Mouse (Mus musculus) layer of hippocampus, adult 2 months (tissue): ENCODE data around the gene Susd6. TPM values are rescaled to one million over a fixed set of nuclear protein-coding genes. Genes with fewer than 3 reads are reported as not detected.

Source experiments
- DNase-seq, 2 experiments: peaks; one replicate each; pipeline ENCODE4 v3.0.0; 2022; ENCODE audit warnings: low spot score in 2 of 2
- H3K27ac ChIP-seq: fragments of 200-600 bp; 2 replicates; pipeline ENCODE4 v1.8.1; 2022
- H3K4me3 ChIP-seq: fragments of 200-600 bp; 2 replicates; pipeline ENCODE4 v1.8.1; 2022; ENCODE audit warnings: mild to moderate bottlenecking
- CTCF ChIP-seq: fragments of 200-600 bp; conservative IDR thresholded peaks from 2 replicates; pipeline ENCODE4 v1.8.1; 2022; ENCODE audit warnings: antibody characterized with exemption, mild to moderate bottlenecking, moderate library complexity
- total RNA-seq, 2 experiments: library from RNA; stranded (reverse); gene quantifications; 2 replicates each; pipeline ENCODE4 v1.2.3; 2021

Gene Susd6
- total RNA-seq, 2 experiments from 2014 or later = 71.6 to 72.1 TPM

DNA sequence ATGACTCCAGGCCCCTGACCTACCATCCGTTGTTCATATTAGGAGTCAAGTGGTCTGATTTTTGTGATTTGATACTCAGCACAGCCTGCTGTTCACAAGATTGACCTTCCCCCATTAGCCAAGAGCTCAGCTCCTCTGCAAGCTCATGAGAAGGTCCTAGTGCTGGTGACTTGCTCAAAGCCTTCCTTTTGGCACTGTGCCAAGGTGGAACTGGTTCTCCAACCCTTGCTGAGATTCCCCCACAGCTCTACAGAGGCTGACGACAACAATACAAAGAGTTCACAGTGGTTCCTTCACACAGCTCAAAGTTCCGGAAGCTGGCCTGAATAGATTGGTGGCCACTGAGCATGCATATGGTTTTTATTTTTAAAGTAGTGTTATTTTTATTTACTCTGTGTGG lies 133.9 kb downstream of the Susd6 start:
- peak in 1 of 2 experiments; percentile 22 for DNase-seq
- Histone ChIP-seq H3K27ac (no peak overlapping the region), H3K4me3 (no peak overlapping the region)
- TF ChIP-seq CTCF = no peak

DNA sequence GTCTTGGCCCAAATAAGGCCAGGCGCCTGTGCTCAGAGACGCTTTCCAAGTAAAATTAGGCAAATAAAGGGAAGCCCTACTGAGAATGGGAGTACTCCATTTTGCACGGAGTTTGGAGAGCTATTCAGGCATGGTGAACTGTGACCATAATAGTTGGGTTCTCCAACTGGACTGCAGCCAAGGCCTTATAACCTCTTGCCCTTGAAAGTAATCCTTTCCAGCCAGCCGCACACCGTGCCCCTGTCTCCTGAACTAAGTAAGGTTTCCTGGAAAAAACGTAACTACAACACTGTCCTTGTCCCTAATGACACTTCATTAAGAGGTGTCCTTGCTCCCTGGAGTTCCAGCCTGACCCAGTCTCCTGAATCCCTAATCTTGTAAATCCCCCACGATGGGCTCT lies 135.6 kb downstream of the Susd6 start:
- Histone ChIP-seq H3K4me3 (no peak overlapping the region), H3K27ac (no peak overlapping the region)
- no peak for TF ChIP-seq CTCF
- no peak for DNase-seq

DNA sequence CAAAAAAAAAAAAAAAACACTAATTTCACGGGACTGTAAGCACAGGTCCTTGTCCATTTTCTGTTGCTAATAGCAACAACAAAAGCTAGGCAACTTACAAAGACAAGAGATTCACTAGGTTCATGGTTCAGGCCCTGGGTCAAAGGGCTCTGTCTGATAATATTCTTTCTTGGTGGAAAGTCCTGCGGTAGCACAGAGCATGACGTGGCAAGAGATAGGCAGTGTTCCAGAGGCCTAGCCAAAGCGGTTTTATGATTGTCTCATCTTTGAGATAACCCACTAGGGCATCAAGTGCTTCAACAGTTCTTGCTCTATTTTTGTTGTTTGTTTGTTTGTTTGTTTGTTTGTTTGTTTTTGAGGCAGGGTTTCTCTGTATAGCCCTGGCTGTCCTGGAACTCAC lies 136.2 kb downstream of the Susd6 start:
- no peak for DNase-seq
- H3K27ac ChIP-seq = no peak overlapping the region
- no peak overlapping the region for H3K4me3 ChIP-seq
- no peak for TF ChIP-seq CTCF

DNA sequence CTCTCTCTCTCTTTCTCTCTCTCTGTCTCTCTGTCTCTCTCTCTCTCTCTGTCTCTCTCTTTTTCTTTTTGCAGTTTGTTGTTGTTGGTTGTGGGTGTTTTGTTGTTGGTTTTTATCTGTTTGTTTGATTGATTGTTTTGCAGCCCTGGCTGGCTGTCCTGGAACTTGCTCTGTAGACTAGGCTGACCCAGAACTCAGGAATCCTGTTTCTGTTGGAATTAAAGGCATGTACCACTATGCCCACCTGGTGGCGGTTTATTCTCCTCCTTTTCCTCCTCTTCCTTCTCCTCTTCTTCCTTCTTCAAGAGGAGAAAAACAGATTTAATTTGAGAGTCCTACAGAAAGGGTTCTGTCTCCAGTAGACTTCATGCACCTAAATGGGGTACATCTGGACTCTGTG lies 137.2 kb downstream of the Susd6 start:
- Histone ChIP-seq H3K4me3 (no peak overlapping the region), H3K27ac (no peak overlapping the region)
- DNase-seq = no peak
- TF ChIP-seq CTCF = no peak

DNA sequence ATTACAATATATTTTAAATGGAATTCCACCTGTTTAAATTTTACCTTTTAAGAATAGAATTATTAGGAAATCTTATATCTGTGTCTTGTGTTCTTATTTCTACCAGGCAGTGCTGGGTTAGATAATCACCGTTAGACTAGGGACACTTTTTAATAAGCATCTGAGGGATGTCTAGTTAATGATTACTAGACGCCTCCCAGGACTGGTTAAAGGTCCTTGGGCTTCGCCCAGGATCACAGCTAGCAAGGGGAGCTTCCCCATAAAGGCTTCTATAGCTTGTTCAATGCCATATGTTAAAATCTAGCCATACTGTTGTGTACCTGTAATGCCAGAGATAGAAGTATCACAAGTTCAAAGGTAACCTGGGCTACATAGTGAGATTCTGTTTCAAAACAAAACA lies 138.6 kb downstream of the Susd6 start:
- DNase-seq = no peak
- TF ChIP-seq CTCF = no peak
- no peak overlapping the region for H3K4me3 ChIP-seq
- no peak overlapping the region for H3K27ac ChIP-seq

DNA sequence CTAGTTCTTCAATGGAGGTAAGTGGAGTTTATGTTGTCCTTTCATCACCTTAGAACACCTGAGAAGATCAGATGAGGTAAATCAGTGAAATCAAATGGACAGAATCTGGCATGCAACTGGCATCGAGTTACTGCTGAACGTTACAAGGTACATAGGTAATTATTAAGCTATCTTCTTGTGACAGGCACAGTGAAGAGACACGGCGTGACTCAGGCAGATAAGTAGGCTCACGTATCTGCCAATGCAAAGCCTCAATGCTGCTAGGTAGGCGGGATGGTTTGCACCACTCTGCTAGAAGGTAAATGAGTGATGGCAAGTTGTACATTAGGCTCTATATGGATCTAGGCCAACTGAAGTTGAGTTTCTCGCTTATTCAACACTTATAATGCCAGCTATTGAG lies 139.8 kb downstream of the Susd6 start:
- DNase-seq = no peak
- no peak for TF ChIP-seq CTCF
- no peak overlapping the region for H3K27ac ChIP-seq
- no peak overlapping the region for H3K4me3 ChIP-seq

Other genes with a start within 250 kb of the Susd6 start
- gene Slc39a9, start 146.6 kb upstream of the Susd6 start, total RNA-seq = 10 to 100 TPM; 37.8 to 37.9 TPM
- gene Erh, start 146.2 kb upstream of the Susd6 start, total RNA-seq = 10 to 100 TPM; 34.4 to 44.6 TPM
- gene Plekhd1, start 97.9 kb upstream of the Susd6 start, total RNA-seq = 1 to 10 TPM; 5.6 to 6.5 TPM
- gene Ccdc177, start 29.8 kb upstream of the Susd6 start, total RNA-seq = 10 to 100 TPM; 18.4 to 18.6 TPM
- 100 to 1,000 TPM; 356 to 358 TPM for gene Srsf5, start 155.0 kb downstream of the Susd6 start, total RNA-seq
- gene Slc10a1, start 178.2 kb downstream of the Susd6 start, total RNA-seq = not detected
- gene Smoc1, start 236.3 kb downstream of the Susd6 start, total RNA-seq = 1 to 10 TPM; 7.6 to 8.0 TPM